Mouse (Mus musculus): ENCODE results near the gene Vmn1r36. TPM values are rescaled to one million over a fixed set of nuclear protein-coding genes. Genes with fewer than 3 reads are reported as not detected.
"Not testable (repeated sequence)": the region's sequence is repeated elsewhere in the genome, so short reads cannot be mapped to it uniquely, and the experiment has no call there.

Gene Vmn1r36
- not detected in 2 replicates for polyA plus RNA-seq (2014; fragmentation: Nextera tagmentation; extraction: Ambion mirVana)

- ATAC-seq (ENCODE audit: low FRiP score); H3K27ac ChIP-seq (ENCODE audit: low read depth, low read length); H3K36me3 ChIP-seq (ENCODE audit: control insufficient read depth, insufficient read depth, low read length); H3K9me3 ChIP-seq (ENCODE audit: control insufficient read depth, low read length); H3K9ac ChIP-seq (ENCODE audit: low read length); H3K4me2 ChIP-seq; H3K4me3 ChIP-seq (ENCODE audit: low read depth, low read length); DNase-seq (ENCODE audit: low spot score, missing footprints); H3K4me1 ChIP-seq (ENCODE audit: control insufficient read depth, insufficient read depth, low read length); H3K27me3 ChIP-seq (ENCODE audit: control insufficient read depth, insufficient read depth, low read length): not testable (repeated sequence)
- 76% methylated on average over 2 of the region's 2 CpGs for WGBS
Measured at GRCm38 (mm10) chr6:66719068-66719467, at the start of gene Vmn1r36. TSS of gene Vmn1r36 (minus strand) at chr6:66719168.

- not testable (repeated sequence) for DNase-seq (ENCODE audit: low spot score, missing footprints); H3K4me1 ChIP-seq (ENCODE audit: control insufficient read depth, insufficient read depth, low read length); H3K4me3 ChIP-seq (ENCODE audit: low read depth, low read length); H3K9ac ChIP-seq (ENCODE audit: low read length); H3K4me2 ChIP-seq; ATAC-seq (ENCODE audit: low FRiP score); H3K27me3 ChIP-seq (ENCODE audit: control insufficient read depth, insufficient read depth, low read length); H3K36me3 ChIP-seq (ENCODE audit: control insufficient read depth, insufficient read depth, low read length); H3K27ac ChIP-seq (ENCODE audit: low read depth, low read length); H3K9me3 ChIP-seq (ENCODE audit: control insufficient read depth, low read length)
Measured at GRCm38 (mm10) chr6:66729082-66729481, 10.1 kb upstream of the Vmn1r36 start, which contains the start of gene Vmn1r37. TSS of gene Vmn1r37 (plus strand) at chr6:66729382.

- no peak overlapping the region for H3K4me3 ChIP-seq (ENCODE audit: low read depth, low read length)
- no peak overlapping the region for H3K4me2 ChIP-seq
- H3K9ac ChIP-seq (ENCODE audit: low read length), result no peak overlapping the region
- no peaks in the 10 kb centered on the region for H3K27me3 ChIP-seq (ENCODE audit: control insufficient read depth, insufficient read depth, low read length)
- no peaks in the 10 kb centered on the region for H3K9me3 ChIP-seq (ENCODE audit: control insufficient read depth, low read length)
- ATAC-seq (ENCODE audit: low FRiP score), result no peak
- no peak overlapping the region for H3K27ac ChIP-seq (ENCODE audit: low read depth, low read length)
- WGBS, result 79% methylated on average over 3 of the region's 3 CpGs
- no peaks in the 10 kb centered on the region for H3K4me1 ChIP-seq (ENCODE audit: control insufficient read depth, insufficient read depth, low read length)
- H3K36me3 ChIP-seq (ENCODE audit: control insufficient read depth, insufficient read depth, low read length), result no peaks in the 10 kb centered on the region
- no peak for DNase-seq (ENCODE audit: low spot score, missing footprints)
Measured at GRCm38 (mm10) chr6:66713854-66714253, 5.1 kb downstream of the Vmn1r36 start.

GRCm38 (mm10) chr6:66708901-66709300, 10.1 kb downstream of the Vmn1r36 start:
- DNase-seq (ENCODE audit: low spot score, missing footprints), result no peak

GRCm38 (mm10) chr6:66685806-66686205, 33.2 kb downstream of the Vmn1r36 start, which contains the start of gene Vmn1r35:
TSS of gene Vmn1r35 (minus strand) at chr6:66685906.
- no peak within 1 kb of the TSS for H3K4me3 ChIP-seq (ENCODE audit: low read depth, low read length)
- no peaks in the 10 kb centered on the region for H3K9me3 ChIP-seq (ENCODE audit: control insufficient read depth, low read length)
- no peaks in the 10 kb centered on the region for H3K4me1 ChIP-seq (ENCODE audit: control insufficient read depth, insufficient read depth, low read length)
- DNase-seq (ENCODE audit: low spot score, missing footprints), result no peak
- no peak within 1 kb of the TSS for H3K4me2 ChIP-seq
- WGBS, result 80% methylated on average over 3 of the region's 3 CpGs
- no peak for ATAC-seq (ENCODE audit: low FRiP score)
- no peak within 1 kb of the TSS for H3K27ac ChIP-seq (ENCODE audit: low read depth, low read length)
- no peak within 1 kb of the TSS for H3K9ac ChIP-seq (ENCODE audit: low read length)
- H3K27me3 ChIP-seq (ENCODE audit: control insufficient read depth, insufficient read depth, low read length), result no peaks in the 10 kb centered on the region
- H3K36me3 ChIP-seq (ENCODE audit: control insufficient read depth, insufficient read depth, low read length), result no peaks in the 10 kb centered on the region

More at GRCm38 (mm10) chr6:66708901-66709300, 10.1 kb downstream of the Vmn1r36 start:
- no peak for ATAC-seq (ENCODE audit: low FRiP score)
- Histone ChIP-seq H3K4me2 (no peak overlapping the region), H3K9me3 (ENCODE audit: control insufficient read depth, low read length) (no peaks in the 10 kb centered on the region), H3K27ac (ENCODE audit: low read depth, low read length) (no peak overlapping the region), H3K36me3 (ENCODE audit: control insufficient read depth, insufficient read depth, low read length) (no peaks in the 10 kb centered on the region), H3K4me3 (ENCODE audit: low read depth, low read length) (no peak overlapping the region), H3K9ac (ENCODE audit: low read length) (no peak overlapping the region), H3K4me1 (ENCODE audit: control insufficient read depth, insufficient read depth, low read length) (no peaks in the 10 kb centered on the region), H3K27me3 (ENCODE audit: control insufficient read depth, insufficient read depth, low read length) (no peaks in the 10 kb centered on the region)

Other genes starting within 250 kb of the Vmn1r36 start
- 133 and 142 TPM in 2 replicates for gene Mad2l1, start 183.8 kb downstream of the Vmn1r36 start, polyA plus RNA-seq (2014; fragmentation: Nextera tagmentation; extraction: Ambion mirVana)
- gene Vmn1r32, start 159.1 kb downstream of the Vmn1r36 start, polyA plus RNA-seq (2014; fragmentation: Nextera tagmentation; extraction: Ambion mirVana), result 0.15 TPM in 1 of 2 replicates, not detected in the other
- gene Vmn1r33, start 100.9 kb downstream of the Vmn1r36 start, polyA plus RNA-seq (2014; fragmentation: Nextera tagmentation; extraction: Ambion mirVana), result not detected in 2 replicates
- not detected in 2 replicates for gene Vmn1r34, start 75.3 kb downstream of the Vmn1r36 start, polyA plus RNA-seq (2014; fragmentation: Nextera tagmentation; extraction: Ambion mirVana)
- not detected in 2 replicates for gene Vmn1r35, start 33.3 kb downstream of the Vmn1r36 start, polyA plus RNA-seq (2014; fragmentation: Nextera tagmentation; extraction: Ambion mirVana)
- not detected in 2 replicates for gene Vmn1r37, start 10.2 kb upstream of the Vmn1r36 start, polyA plus RNA-seq (2014; fragmentation: Nextera tagmentation; extraction: Ambion mirVana)
- not detected in 2 replicates for gene Vmn1r38, start 63.5 kb upstream of the Vmn1r36 start, polyA plus RNA-seq (2014; fragmentation: Nextera tagmentation; extraction: Ambion mirVana)
- gene Vmn1r39, start 91.4 kb upstream of the Vmn1r36 start, polyA plus RNA-seq (2014; fragmentation: Nextera tagmentation; extraction: Ambion mirVana), result not detected in 2 replicates
- 40.8 and 48.2 TPM in 2 replicates for gene Gng12, start 177.2 kb upstream of the Vmn1r36 start, polyA plus RNA-seq (2014; fragmentation: Nextera tagmentation; extraction: Ambion mirVana)

Measured in midbrain, embryonic 11.5 days (tissue).